Mouse (Mus musculus): ENCODE data around the gene Cxcr2. TPM values are rescaled to one million over a fixed set of nuclear protein-coding genes. Genes with fewer than 3 reads are reported as not detected.

Cxcr2 gene
- polyA plus RNA-seq, 1 experiment from 2014 or later, result 3.2 TPM

GRCm38 (mm10) chr1:74196621-74197419 lies 43.0 kb downstream of the Cxcr2 start:
- H3K4me1 ChIP-seq (ENCODE audit: insufficient read depth), result peaks cover 4% of the 10 kb centered on the region
- peak overlapping the region; percentile 54 for H3K4me2 ChIP-seq (ENCODE audit: low read depth, low read length)
- TF ChIP-seq CTCF (IDR thresholded peaks at IDR 0.05; ENCODE audit: low read depth) (no peak), EP300 (IDR thresholded peaks at IDR 0.05; ENCODE audit: low read depth) (no peak)
- H3K4me3 ChIP-seq (ENCODE audit: low read depth, low read length), result no peak overlapping the region
- H3K27ac ChIP-seq (ENCODE audit: low read depth), result peak overlapping the region; percentile 77
- WGBS (ENCODE audit: insufficient replicate concordance), result 64% methylated on average over 17 of the region's 17 CpGs
- H3K36me3 ChIP-seq (replicated peaks; ENCODE audit: insufficient read depth, low read length), result no peaks in the 10 kb centered on the region
- no peaks in the 10 kb centered on the region for H3K27me3 ChIP-seq (ENCODE audit: insufficient read depth, low read length)
- no peaks in the 10 kb centered on the region for H3K9me3 ChIP-seq (ENCODE audit: low read length)
- ATAC-seq (peak; percentile 88), DNase-seq (peak; percentile 41)
- H3K9ac ChIP-seq (replicated peaks), result no peak overlapping the region

- peak overlapping the region; percentile 51; the same call in 1 of the 2 replicates for H3K27ac ChIP-seq (ENCODE audit: low read depth)
Observed at GRCm38 (mm10) chr1:74197726-74198470, 44.1 kb downstream of the Cxcr2 start.

GRCm38 (mm10) chr1:74199046-74199445 lies 45.3 kb downstream of the Cxcr2 start:
- Histone ChIP-seq H3K9ac (replicated peaks) (no peak overlapping the region), H3K4me1 (ENCODE audit: insufficient read depth) (peaks cover 4% of the 10 kb centered on the region), H3K9me3 (ENCODE audit: low read length) (no peaks in the 10 kb centered on the region), H3K27me3 (ENCODE audit: insufficient read depth, low read length) (no peaks in the 10 kb centered on the region), H3K4me3 (ENCODE audit: low read depth, low read length) (no peak overlapping the region), H3K36me3 (replicated peaks; ENCODE audit: insufficient read depth, low read length) (no peaks in the 10 kb centered on the region), H3K4me2 (ENCODE audit: low read depth, low read length) (no peak overlapping the region), H3K27ac (ENCODE audit: low read depth) (peak overlapping the region; percentile 51; the same call in 1 of the 2 replicates)
- no peak for DNase-seq
- peak; percentile 8; the same call in 1 of the 2 replicates for ATAC-seq
- no peak for TF ChIP-seq EP300 (IDR thresholded peaks at IDR 0.05; ENCODE audit: low read depth)
- no peak for TF ChIP-seq CTCF (IDR thresholded peaks at IDR 0.05; ENCODE audit: low read depth)
- WGBS (ENCODE audit: insufficient replicate concordance), result 62% methylated on average over 8 of the region's 8 CpGs

More at GRCm38 (mm10) chr1:74197726-74198470, 44.1 kb downstream of the Cxcr2 start:
- H3K36me3 ChIP-seq (replicated peaks; ENCODE audit: insufficient read depth, low read length), result no peaks in the 10 kb centered on the region
- H3K9ac ChIP-seq (replicated peaks), result no peak overlapping the region
- ATAC-seq (peak; percentile 47), DNase-seq (peak; percentile 20)
- peaks cover 4% of the 10 kb centered on the region for H3K4me1 ChIP-seq (ENCODE audit: insufficient read depth)
- WGBS (ENCODE audit: insufficient replicate concordance), result 63% methylated on average over 12 of the region's 12 CpGs
- H3K4me3 ChIP-seq (ENCODE audit: low read depth, low read length), result no peak overlapping the region
- no peak overlapping the region for H3K4me2 ChIP-seq (ENCODE audit: low read depth, low read length)
- no peaks in the 10 kb centered on the region for H3K9me3 ChIP-seq (ENCODE audit: low read length)
- H3K27me3 ChIP-seq (ENCODE audit: insufficient read depth, low read length), result no peaks in the 10 kb centered on the region
- TF ChIP-seq CTCF (IDR thresholded peaks at IDR 0.05; ENCODE audit: low read depth) (no peak), EP300 (IDR thresholded peaks at IDR 0.05; ENCODE audit: low read depth) (no peak)

GRCm38 (mm10) chr1:74201048-74201844 lies 47.5 kb downstream of the Cxcr2 start:
- TF ChIP-seq CTCF (IDR thresholded peaks at IDR 0.05; ENCODE audit: low read depth), result no peak
- no peak for TF ChIP-seq EP300 (IDR thresholded peaks at IDR 0.05; ENCODE audit: low read depth)
- Histone ChIP-seq H3K9me3 (ENCODE audit: low read length) (no peaks in the 10 kb centered on the region), H3K4me2 (ENCODE audit: low read depth, low read length) (no peak overlapping the region), H3K27me3 (ENCODE audit: insufficient read depth, low read length) (no peaks in the 10 kb centered on the region), H3K4me3 (ENCODE audit: low read depth, low read length) (no peak overlapping the region), H3K36me3 (replicated peaks; ENCODE audit: insufficient read depth, low read length) (no peaks in the 10 kb centered on the region), H3K4me1 (ENCODE audit: insufficient read depth) (no peaks in the 10 kb centered on the region; the same call in 1 of the 2 replicates), H3K9ac (replicated peaks) (no peak overlapping the region), H3K27ac (ENCODE audit: low read depth) (no peak overlapping the region)
- no peak for DNase-seq
- 65% methylated on average over 7 of the region's 7 CpGs for WGBS (ENCODE audit: insufficient replicate concordance)
- no peak for ATAC-seq

- 59% methylated on average over 5 of the region's 5 CpGs for WGBS (ENCODE audit: insufficient replicate concordance)
- H3K4me3 ChIP-seq (ENCODE audit: low read depth, low read length), result no peak overlapping the region
- no peaks in the 10 kb centered on the region for H3K9me3 ChIP-seq (ENCODE audit: low read length)
- H3K27ac ChIP-seq (ENCODE audit: low read depth), result no peak overlapping the region
- ATAC-seq (no peak), DNase-seq (no peak)
- no peak overlapping the region for H3K9ac ChIP-seq (replicated peaks)
- TF ChIP-seq EP300 (IDR thresholded peaks at IDR 0.05; ENCODE audit: low read depth), result no peak
- no peak for TF ChIP-seq CTCF (IDR thresholded peaks at IDR 0.05; ENCODE audit: low read depth)
- no peaks in the 10 kb centered on the region for H3K36me3 ChIP-seq (replicated peaks; ENCODE audit: insufficient read depth, low read length)
- no peaks in the 10 kb centered on the region for H3K4me1 ChIP-seq (ENCODE audit: insufficient read depth)
- no peaks in the 10 kb centered on the region for H3K27me3 ChIP-seq (ENCODE audit: insufficient read depth, low read length)
- no peak overlapping the region for H3K4me2 ChIP-seq (ENCODE audit: low read depth, low read length)
Observed at GRCm38 (mm10) chr1:74203457-74203856, 49.7 kb downstream of the Cxcr2 start.
